Mouse (Mus musculus): ENCODE measurements at regions not wholly inside any gene's neighbourhood (a gene's known extent, or its start where the extent isn't known, plus 50 kb on each side); places are given as distances from the start of the nearest gene placed in this dataset.
A peak's percentile ranks its signal among the peaks of the same experiment; 100 is the strongest.

DNA sequence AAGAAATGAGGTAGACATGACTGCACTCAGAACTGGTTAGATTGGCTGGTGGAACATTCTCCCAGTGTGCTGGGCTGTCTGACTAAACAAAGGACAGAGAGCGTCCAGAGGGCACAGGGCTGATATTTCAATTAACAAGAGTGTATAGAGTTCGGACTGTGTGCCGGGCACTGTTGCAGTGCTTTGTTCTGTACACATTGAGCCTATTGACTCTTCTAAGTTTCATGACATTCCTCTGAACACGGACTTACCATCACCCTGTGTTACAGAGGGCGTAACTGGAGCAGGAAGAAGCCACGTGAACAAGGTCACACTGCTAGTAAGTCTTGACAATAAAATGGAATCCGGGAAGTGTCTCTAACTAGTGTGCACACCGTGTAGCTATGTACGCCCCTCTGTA, 92.1 kb upstream of the Barx2 start:
- DNase-seq = no peak

DNA sequence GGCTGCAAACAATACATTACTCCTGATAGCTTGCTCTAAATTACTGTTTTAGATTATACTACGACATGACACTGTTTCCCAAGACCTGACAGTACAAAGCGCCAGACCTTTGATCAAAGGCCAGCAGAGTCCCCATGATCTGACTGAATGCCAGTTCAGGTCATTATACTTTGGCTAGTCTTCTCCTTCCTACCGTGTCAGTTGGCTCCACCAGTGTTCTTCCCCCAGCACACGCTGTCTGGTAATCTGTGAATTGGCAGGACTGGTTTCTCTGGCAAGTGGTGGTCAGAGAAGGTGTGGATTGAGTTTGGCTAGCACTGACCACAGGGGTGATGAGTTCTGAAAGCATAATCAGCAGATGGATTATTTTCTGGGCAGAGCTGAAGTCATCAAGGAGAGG, 93.1 kb upstream of the Barx2 start:
- DNase-seq = peak; percentile 59

- peak; percentile 54 for DNase-seq
Observed at GRCm38 (mm10) chr9:32010953-32011770, 97.9 kb upstream of the Barx2 start.

DNA sequence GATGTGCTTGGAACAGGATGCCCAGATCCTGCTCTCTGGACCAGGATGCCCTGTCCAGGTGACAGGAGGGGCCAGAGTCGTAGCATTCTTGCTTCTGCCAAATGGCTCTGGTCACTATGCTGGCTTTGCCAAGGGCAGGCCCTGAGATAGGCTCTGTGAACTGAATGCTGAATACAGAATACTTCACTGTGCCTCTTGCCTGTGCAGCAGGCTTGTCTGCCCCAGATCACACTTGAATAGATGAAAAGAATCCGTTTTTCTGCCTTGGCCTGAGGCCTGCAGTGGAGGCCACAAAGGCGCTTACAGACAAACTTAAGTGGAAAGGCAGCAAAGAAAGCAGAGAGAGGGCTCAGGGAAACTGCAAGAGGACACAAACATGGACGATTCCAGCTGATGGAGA, 99.7 kb upstream of the Arhgap32 start:
- no peak for DNase-seq

- DNase-seq = no peak
Observed at GRCm38 (mm10) chr9:32018020-32018419, 97.9 kb upstream of the Arhgap32 start.

DNA sequence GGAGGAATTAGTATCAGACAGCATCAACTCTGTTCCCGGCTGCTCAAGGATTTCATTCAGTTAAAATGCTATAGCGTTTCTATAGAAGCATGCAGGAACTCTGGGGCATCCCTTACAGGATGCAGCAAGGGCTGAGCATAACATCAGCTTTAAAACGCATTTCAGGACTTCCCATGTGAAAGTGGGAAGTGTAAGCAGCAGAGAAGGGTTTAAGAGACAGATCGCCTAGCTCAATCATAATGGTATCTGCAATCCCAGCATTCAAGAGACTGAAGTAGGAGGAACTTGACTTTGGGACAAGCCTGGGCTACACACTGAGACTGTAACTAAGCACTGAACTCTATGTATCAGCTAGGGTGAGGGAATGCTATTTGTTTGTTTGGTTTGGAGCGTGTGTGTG, 96.2 kb upstream of the Arhgap32 start:
- DNase-seq = no peak

DNA sequence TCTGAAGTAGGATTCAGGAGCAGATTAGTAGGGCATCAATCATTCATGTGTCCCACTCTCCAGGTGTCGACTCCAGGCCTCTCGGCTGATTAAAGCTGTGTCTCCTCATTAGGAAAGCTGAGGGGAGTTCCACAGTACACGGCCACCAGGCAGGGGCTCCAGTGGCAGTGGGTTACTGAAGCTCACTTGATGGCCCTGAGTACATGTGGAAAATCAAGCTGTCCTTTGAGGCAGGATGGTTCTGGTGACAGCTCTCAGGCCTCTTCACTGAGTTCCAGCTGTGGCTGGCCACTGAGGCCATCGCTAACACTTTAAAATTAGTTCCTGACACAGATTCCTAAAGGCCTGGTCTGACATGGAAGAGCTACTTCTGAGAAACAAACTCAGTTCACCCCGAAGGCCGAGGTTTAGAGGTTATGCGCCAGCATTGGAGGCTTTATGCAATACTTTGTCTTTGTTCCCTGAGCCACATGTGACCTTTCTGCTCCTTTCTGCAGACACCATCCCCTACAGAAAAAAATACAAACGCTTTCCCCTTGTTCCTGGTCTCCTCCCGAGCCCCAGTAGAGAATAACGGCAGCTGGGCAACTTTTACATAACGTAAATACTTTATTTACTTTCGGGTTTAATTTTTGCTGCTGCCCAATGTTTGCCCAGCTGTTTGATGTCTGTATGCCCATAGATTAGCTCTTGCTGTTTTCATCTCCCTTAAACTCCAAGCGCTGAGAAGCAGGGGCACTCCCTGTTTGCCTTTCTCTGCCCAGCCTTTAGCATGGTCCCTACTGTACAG, 94.8 kb upstream of the Arhgap32 start:
- no peak for DNase-seq

- DNase-seq = no peak
Observed at GRCm38 (mm10) chr9:32021755-32022154, 94.2 kb upstream of the Arhgap32 start.

- DNase-seq = no peak
Observed at GRCm38 (mm10) chr9:32022996-32023395, 92.9 kb upstream of the Arhgap32 start.

GRCm38 (mm10) chr9:32024767-32025166, 91.2 kb upstream of the Arhgap32 start:
- DNase-seq = no peak

DNA sequence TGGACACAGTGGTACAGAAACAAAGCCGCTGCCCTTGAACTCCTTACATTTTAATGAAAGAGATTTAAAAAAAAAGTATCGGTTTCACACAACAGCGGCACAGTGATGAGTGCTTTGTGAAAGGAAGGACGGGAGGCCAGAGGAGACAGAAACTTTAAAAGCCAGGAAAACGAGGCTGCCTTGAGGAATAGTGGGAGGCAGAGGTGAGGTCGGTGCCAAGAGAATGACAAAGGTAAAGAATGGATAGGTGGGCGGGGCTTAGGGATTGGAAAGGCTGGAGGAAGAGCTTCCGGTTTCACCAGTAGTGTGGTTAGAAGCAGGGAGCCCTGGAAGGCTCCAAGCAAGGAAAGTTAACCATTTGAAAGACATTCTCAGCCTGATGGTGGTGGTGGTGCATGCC, 88.0 kb upstream of the Arhgap32 start:
- DNase-seq = no peak

DNA sequence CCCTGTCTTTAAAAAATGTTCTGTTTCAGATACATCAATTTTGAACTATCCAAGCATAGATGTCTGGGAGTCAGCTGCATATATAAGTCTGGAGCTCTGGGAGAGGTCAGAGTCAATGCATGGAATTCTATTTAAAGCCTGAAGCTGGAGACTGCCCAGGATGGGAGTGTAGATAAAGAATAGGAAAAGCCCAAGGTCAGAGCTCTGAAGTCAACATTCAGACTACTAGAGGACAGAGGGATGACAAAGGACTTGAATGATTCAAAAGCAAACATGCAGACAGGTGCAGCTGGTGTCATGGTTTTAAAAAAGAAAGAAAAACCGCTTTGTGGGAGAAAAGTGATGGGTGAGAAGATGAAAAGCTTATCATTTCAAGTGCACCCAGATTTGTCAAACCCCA, 86.9 kb upstream of the Arhgap32 start:
- DNase-seq = no peak

- no peak for DNase-seq
Observed at GRCm38 (mm10) chr9:32029786-32030185, 86.2 kb upstream of the Arhgap32 start.

- DNase-seq = no peak
Observed at GRCm38 (mm10) chr9:32030203-32030602, 85.7 kb upstream of the Arhgap32 start.

- DNase-seq = peak; percentile 88
Observed at GRCm38 (mm10) chr9:32031950-32032453, 83.9 kb upstream of the Arhgap32 start.

- DNase-seq = peak; percentile 67
Observed at GRCm38 (mm10) chr9:32032521-32033185, 83.3 kb upstream of the Arhgap32 start.

- DNase-seq = no peak
Observed at GRCm38 (mm10) chr9:32033937-32034336, 82.0 kb upstream of the Arhgap32 start.

DNA sequence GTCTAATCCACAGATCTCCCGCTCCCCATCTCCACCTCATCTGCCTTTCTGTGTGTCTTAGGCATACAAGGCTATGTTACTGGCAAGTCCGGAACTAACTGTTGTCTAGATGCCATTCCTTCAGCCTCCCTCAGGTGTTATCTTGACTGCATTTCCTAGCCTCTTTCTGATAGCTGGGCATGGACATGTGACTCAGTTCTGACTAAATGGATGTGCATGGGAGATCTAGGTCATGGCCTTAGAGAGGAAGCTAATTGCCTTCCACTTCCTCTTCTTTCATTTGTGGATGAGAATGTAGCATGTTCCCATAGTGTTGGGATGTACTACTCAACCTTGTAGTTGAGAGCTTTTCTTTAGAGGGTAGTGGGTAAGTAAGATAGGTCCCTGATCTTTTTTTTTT, 75.9 kb upstream of the Arhgap32 start:
- DNase-seq = no peak

DNA sequence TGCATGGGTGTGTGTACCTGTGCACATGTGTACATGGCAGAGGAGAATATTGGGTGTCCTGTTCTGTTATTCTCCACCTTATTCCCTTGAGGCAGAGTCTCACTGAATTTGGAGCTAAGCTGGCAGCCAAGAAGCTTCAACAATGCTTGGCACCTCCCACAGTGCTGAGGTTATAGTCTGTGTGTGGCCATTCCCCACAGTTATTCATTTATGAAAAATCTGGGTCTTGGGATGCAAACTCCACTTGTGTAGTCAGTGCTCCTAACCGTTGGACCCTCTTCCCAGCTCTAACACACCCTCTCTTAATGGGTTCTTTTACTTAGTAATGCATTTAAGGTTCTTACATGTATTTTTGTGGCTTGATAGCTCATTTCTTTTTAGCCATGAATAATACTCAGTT, 72.6 kb upstream of the Arhgap32 start:
- no peak for DNase-seq

GRCm38 (mm10) chr9:32046791-32047190, 69.1 kb upstream of the Arhgap32 start:
- DNase-seq = no peak

DNA sequence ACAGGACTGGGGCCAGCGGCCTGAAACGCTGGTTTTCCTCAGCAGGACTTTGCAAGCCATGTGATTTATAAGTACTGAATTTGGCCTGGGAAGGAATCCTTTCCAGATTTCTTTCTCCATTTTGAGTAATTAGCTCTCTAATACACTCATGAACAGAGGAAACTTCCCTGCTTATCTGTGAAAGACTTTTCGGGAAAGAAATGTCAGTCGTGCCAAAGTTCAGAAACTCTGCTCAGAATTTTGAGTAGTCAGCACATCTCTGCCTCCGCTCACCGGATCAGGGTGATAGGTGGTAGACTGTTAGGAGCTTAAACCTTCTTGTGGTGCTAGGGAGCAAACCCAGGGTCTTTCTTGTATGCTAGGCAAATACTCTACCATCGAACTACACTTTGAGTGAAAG, 67.0 kb upstream of the Arhgap32 start:
- peak; percentile 40 for DNase-seq

DNA sequence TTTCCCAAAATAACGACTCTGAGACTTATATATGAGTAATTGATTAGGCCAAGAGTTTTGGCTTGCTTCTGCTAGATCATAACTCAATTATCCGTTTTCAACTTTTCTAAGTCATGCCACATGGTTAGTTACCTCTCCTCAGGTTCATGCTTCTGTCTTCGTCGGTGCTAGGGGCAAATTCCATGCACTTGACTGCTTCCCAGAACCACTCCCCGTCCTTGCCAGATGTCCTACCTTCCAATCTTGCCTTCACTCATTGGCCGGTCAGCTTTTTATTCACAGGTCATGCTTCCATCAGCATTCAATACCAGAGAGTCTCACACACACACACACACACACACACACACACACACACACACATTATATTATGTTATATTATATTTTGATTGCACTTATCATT, 66.4 kb upstream of the Arhgap32 start:
- no peak for DNase-seq

- DNase-seq = no peak
Observed at GRCm38 (mm10) chr9:32053886-32054615, 61.9 kb upstream of the Arhgap32 start.

All from kidney, adult 18-20 months (tissue).